Comparison of ENCODE assay signal across 25 mouse cellular contexts in the genomic region with DNA sequence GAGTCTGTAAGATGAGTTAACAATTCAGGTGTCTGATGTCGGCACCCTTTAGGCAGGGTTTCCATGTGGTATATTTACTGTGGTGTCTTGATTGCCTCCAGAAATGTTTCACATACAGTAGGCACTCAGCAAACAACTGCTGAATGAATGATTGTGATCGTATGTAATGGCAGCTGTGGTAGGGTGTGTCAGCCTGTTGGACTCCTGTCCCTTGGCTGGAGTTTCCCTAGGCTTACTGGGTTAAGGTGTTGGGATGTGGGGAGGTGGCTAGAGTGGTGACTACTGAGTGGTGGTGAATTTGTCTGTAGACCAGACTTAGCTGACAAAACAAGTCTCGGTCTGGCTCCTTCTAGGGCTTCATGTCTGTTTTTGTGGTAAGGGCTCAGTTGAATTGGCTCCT. TPM values are rescaled to one million over a fixed set of nuclear protein-coding genes. Genes with fewer than 3 reads are reported as not detected.
DNase-seq lines count a peak whose midpoint lies in the region; ATAC-seq and TF ChIP-seq lines count a peak whose summit lies in the region.
"Had no signal": no experiment of that assay in that cellular context is flagged by ENCODE, and none has a peak within 500 bp of the region (broad histone marks: within the 10 kb centered on the region; RNA-seq: fewer than 3 reads in every experiment).

No protein-coding gene starts in this region.

- H3K9ac ChIP-seq in hindbrain, embryonic 16.5 days (ENCODE audit: low read depth, low read length) = no peak overlapping the region
- H3K9ac ChIP-seq in hindbrain, embryonic 11.5 days (ENCODE audit: low read depth, low read length) = no peak overlapping the region
- H3K9ac ChIP-seq: forebrain, postnatal 0 days; hindbrain, embryonic 14.5 days had no signal

- no peak for TF ChIP-seq CTCF in cerebellum, adult 2 months (IDR thresholded peaks at IDR 0.05; ENCODE audit: borderline replicate concordance, insufficient read depth, low read depth, low read length)

- no peak overlapping the region for H3K4me2 ChIP-seq in hindbrain, embryonic 16.5 days (ENCODE audit: low read length)
- H3K4me2 ChIP-seq in hindbrain, embryonic 11.5 days (replicated peaks; ENCODE audit: low read depth, low read length) = no peak overlapping the region
- H3K4me2 ChIP-seq: hindbrain, embryonic 14.5 days had no signal

- no peaks in the 10 kb centered on the region for H3K36me3 ChIP-seq in hindbrain, embryonic 16.5 days (ENCODE audit: control insufficient read depth, insufficient read depth, low read length)
- no peaks in the 10 kb centered on the region for H3K36me3 ChIP-seq in hindbrain, embryonic 11.5 days (ENCODE audit: control insufficient read depth, insufficient read depth, low read length)
- H3K36me3 ChIP-seq in megakaryocyte, embryonic 14.5 days (replicated peaks; ENCODE audit: low read length) = peaks cover 87% of the 10 kb centered on the region

- ATAC-seq in hindbrain, embryonic 16.5 days = no peak
- no peak for ATAC-seq in hindbrain, embryonic 11.5 days (ENCODE audit: low FRiP score)
- ATAC-seq in megakaryocyte, adult 5-6 weeks (ENCODE audit: poor library complexity, severe bottlenecking) = no peak
- ATAC-seq: forebrain, postnatal 0 days; inflammation-experienced regulatory T-cells, adult 6 months had no signal

- whole genome bisulfite sequencing in cerebellum, adult 2 months = 59% methylated on average over 3 of the region's 3 CpGs
- 86% methylated on average over 3 of the region's 3 CpGs for WGBS in hindbrain, embryonic 16.5 days
- 95% methylated on average over 3 of the region's 3 CpGs for WGBS in hindbrain, embryonic 11.5 days

- H3K4me1 ChIP-seq in cerebellum, adult 2 months (ENCODE audit: control insufficient read depth, insufficient read depth, low read length) = peaks cover 80% of the 10 kb centered on the region
- peaks cover 38% of the 10 kb centered on the region for H3K4me1 ChIP-seq in hindbrain, embryonic 16.5 days (ENCODE audit: control insufficient read depth, insufficient read depth, low read depth, low read length)
- peaks cover 7% of the 10 kb centered on the region; the same call in 1 of the 2 replicates for H3K4me1 ChIP-seq in hindbrain, embryonic 11.5 days (replicated peaks; ENCODE audit: control insufficient read depth, insufficient read depth, low read length)
- H3K4me1 ChIP-seq in megakaryocyte, embryonic 14.5 days = peaks cover 97% of the 10 kb centered on the region

- TF ChIP-seq POLR2A in cerebellum, adult 2 months (IDR thresholded peaks at IDR 0.05; ENCODE audit: borderline replicate concordance, insufficient read depth, low read length) = no peak

- peak overlapping the region; percentile 98; the same call in 1 of the 2 replicates for H3K27ac ChIP-seq in cerebellum, adult 2 months (ENCODE audit: insufficient read depth, low read length)
- H3K27ac ChIP-seq in hindbrain, embryonic 16.5 days (ENCODE audit: low read depth, low read length) = peak overlapping the region; percentile 17; the same call in 1 of the 2 replicates
- no peak overlapping the region for H3K27ac ChIP-seq in hindbrain, embryonic 11.5 days (ENCODE audit: low read depth, low read length)
- H3K27ac ChIP-seq: embryonic facial prominence, embryonic 10.5 days; hindbrain, embryonic 14.5 days had no signal

- no peak overlapping the region for H3K4me3 ChIP-seq in cerebellum, adult 2 months (replicated peaks; ENCODE audit: insufficient read depth, low read depth, low read length)
- H3K4me3 ChIP-seq in hindbrain, embryonic 16.5 days (ENCODE audit: low read length) = no peak overlapping the region
- no peak overlapping the region for H3K4me3 ChIP-seq in hindbrain, embryonic 11.5 days (ENCODE audit: low read depth, low read length)
- peak overlapping the region; percentile 79 for H3K4me3 ChIP-seq in megakaryocyte, embryonic 14.5 days (replicated peaks)
- H3K4me3 ChIP-seq: embryonic facial prominence, embryonic 10.5 days; heart, embryonic 10.5 days had no signal

- no peaks in the 10 kb centered on the region for H3K9me3 ChIP-seq in hindbrain, embryonic 16.5 days (ENCODE audit: control insufficient read depth, low read length)
- H3K9me3 ChIP-seq in hindbrain, embryonic 11.5 days (ENCODE audit: control insufficient read depth, low read length) = no peaks in the 10 kb centered on the region
- H3K9me3 ChIP-seq in megakaryocyte, embryonic 14.5 days = no peaks in the 10 kb centered on the region
- H3K9me3 ChIP-seq: embryonic facial prominence, embryonic 10.5 days; G1E; heart, embryonic 10.5 days had no signal

- no peaks in the 10 kb centered on the region for H3K27me3 ChIP-seq in cerebellum, adult 2 months (ENCODE audit: control insufficient read depth, insufficient read depth, low read length)
- no peaks in the 10 kb centered on the region for H3K27me3 ChIP-seq in hindbrain, embryonic 16.5 days (replicated peaks; ENCODE audit: control insufficient read depth, insufficient read depth, low read length)
- H3K27me3 ChIP-seq in hindbrain, embryonic 11.5 days (ENCODE audit: control insufficient read depth, insufficient read depth, low read length) = no peaks in the 10 kb centered on the region
- no peaks in the 10 kb centered on the region for H3K27me3 ChIP-seq in megakaryocyte, embryonic 14.5 days (replicated peaks)

- DNase-seq in cerebellum, adult 2 months = no peak
- no peak for DNase-seq in cerebellum, adult 11-12 months
- no peak for DNase-seq in hindbrain, embryonic 11.5 days (ENCODE audit: low spot score)
- DNase-seq in neural tube, embryonic 10.5 days (ENCODE audit: extremely low spot score, low spot score) = no peak
- DNase-seq: adrenal gland, adult 8-10 months; B cell, adult 2 months; cerebellum, adult 11 months; cerebellum, adult 9-11 months; cerebellum, postnatal 36 days; forebrain, postnatal 0 days; heart, adult 18-20 months; heart, postnatal 10 days; heart, postnatal 4 days; kidney, adult 18-20 months had no signal

RNA-seq across cellular contexts. Expression of gene Akt2, which starts 19.0 kb away (rescaled TPM):
- 106 and 119 TPM in 2 replicates for polyA plus RNA-seq in cerebellum, adult 2 months (2012; rRNA removed)
- polyA plus RNA-seq in hindbrain, embryonic 16.5 days (2015; fragmentation: Nextera tagmentation; extraction: Ambion mirVana) = 63.0 and 72.9 TPM in 2 replicates
- 67.5 and 71.7 TPM in 2 replicates for polyA plus RNA-seq in hindbrain, embryonic 11.5 days (2014; fragmentation: Nextera tagmentation; extraction: Ambion mirVana)
- 72.3 and 86.4 TPM in 2 replicates for polyA plus RNA-seq in megakaryocyte, embryonic 14.5 days (2012; ENCODE audit: insufficient read depth, low replicate concordance)
- total RNA-seq in megakaryocyte, adult 5-6 weeks (2015) = 40.2 TPM in 2 replicates
- 53.8 and 55.7 TPM in 2 replicates for total RNA-seq in megakaryocyte, adult 5-6 weeks (2017)

RNA-seq across cellular contexts. Expression of gene Ttc9b, which starts 43.3 kb away (rescaled TPM):
- polyA plus RNA-seq in cerebellum, adult 2 months (2012; rRNA removed) = 62.2 and 67.5 TPM in 2 replicates
- polyA plus RNA-seq in hindbrain, embryonic 16.5 days (2015; fragmentation: Nextera tagmentation; extraction: Ambion mirVana) = 86.2 and 99.1 TPM in 2 replicates
- polyA plus RNA-seq in hindbrain, embryonic 11.5 days (2014; fragmentation: Nextera tagmentation; extraction: Ambion mirVana) = 11.2 and 13.4 TPM in 2 replicates
- not detected in 2 replicates for polyA plus RNA-seq in megakaryocyte, embryonic 14.5 days (2012; ENCODE audit: insufficient read depth, low replicate concordance)
- not detected in 2 replicates for total RNA-seq in megakaryocyte, adult 5-6 weeks (2015)
- total RNA-seq in megakaryocyte, adult 5-6 weeks (2017) = not detected in 2 replicates
- total RNA-seq: adrenal gland, adult 8-10 months; G1E; gastrocnemius, adult 8-10 months; gastrocnemius, postnatal 4 days; heart, adult 18-20 months; heart, postnatal 10 days; heart, postnatal 4 days had no signal
- polyA plus RNA-seq: CD4-positive, CD25-positive, alpha-beta regulatory T cell, adult 4 months; G1E; heart, embryonic 10.5 days; inflammation-experienced regulatory T-cells, adult 6 months had no signal

RNA-seq across cellular contexts. Expression of gene 2310022A10Rik, which starts 57.3 kb away (rescaled TPM):
- polyA plus RNA-seq in cerebellum, adult 2 months (2012; rRNA removed) = 45.7 and 46.2 TPM in 2 replicates
- 33.7 and 35.7 TPM in 2 replicates for polyA plus RNA-seq in hindbrain, embryonic 16.5 days (2015; fragmentation: Nextera tagmentation; extraction: Ambion mirVana)
- 22.4 and 24.5 TPM in 2 replicates for polyA plus RNA-seq in hindbrain, embryonic 11.5 days (2014; fragmentation: Nextera tagmentation; extraction: Ambion mirVana)
- 19.6 and 32.1 TPM in 2 replicates for polyA plus RNA-seq in megakaryocyte, embryonic 14.5 days (2012; ENCODE audit: insufficient read depth, low replicate concordance)
- 9.4 and 9.9 TPM in 2 replicates for total RNA-seq in megakaryocyte, adult 5-6 weeks (2015)
- total RNA-seq in megakaryocyte, adult 5-6 weeks (2017) = 3.3 and 7.2 TPM in 2 replicates

RNA-seq across cellular contexts. Expression of gene Pld3, which starts 57.4 kb away (rescaled TPM):
- polyA plus RNA-seq in cerebellum, adult 2 months (2012; rRNA removed) = 220 and 242 TPM in 2 replicates
- 231 and 263 TPM in 2 replicates for polyA plus RNA-seq in hindbrain, embryonic 16.5 days (2015; fragmentation: Nextera tagmentation; extraction: Ambion mirVana)
- polyA plus RNA-seq in hindbrain, embryonic 11.5 days (2014; fragmentation: Nextera tagmentation; extraction: Ambion mirVana) = 72.1 and 72.9 TPM in 2 replicates
- polyA plus RNA-seq in megakaryocyte, embryonic 14.5 days (2012; ENCODE audit: insufficient read depth, low replicate concordance) = 66.2 and 97.1 TPM in 2 replicates
- 7.7 and 19.6 TPM in 2 replicates for total RNA-seq in megakaryocyte, adult 5-6 weeks (2015)
- 6.6 and 8.0 TPM in 2 replicates for total RNA-seq in megakaryocyte, adult 5-6 weeks (2017)

Comparison
In these comparisons a context has a peak if more than half of its experiments do, and no peak if none do; other contexts are left out.
1. RNA of gene Ttc9b, which starts 43.3 kb away (polyA plus RNA-seq): 86.2 to 99.1 TPM in hindbrain, embryonic 16.5 days, 62.2 to 67.5 TPM in cerebellum, adult 2 months and 11.2 to 13.4 TPM in hindbrain, embryonic 11.5 days; not detected in megakaryocyte, embryonic 14.5 days; every median in the first group is over 10 times any median in the second.